Mouse (Mus musculus) intestine, embryonic 15.5 days (tissue): ENCODE data around the gene Nxpe5. TPM values are rescaled to one million over a fixed set of nuclear protein-coding genes. Genes with fewer than 3 reads are reported as not detected.

Source experiments
- ATAC-seq: fragments of 200-750 bp; cut with Nextera tagmentation; 2 replicates; pipeline ENCODE4 v1.8.0; 2017; ENCODE audit warnings: moderate TSS enrichment, moderate library complexity
- H3K27ac ChIP-seq: fragments of 300-500 bp; sonication (generic); 2 replicates; pipeline ENCODE4 v1.5.1; 2015; ENCODE audit warnings: mild to moderate bottlenecking, inconsistent platforms
- H3K27me3 ChIP-seq: fragments of 300-500 bp; sonication (generic); replicated peaks from 2 replicates; pipeline ENCODE4 v1.6.1; 2015; ENCODE audit warnings: inconsistent platforms
- H3K36me3 ChIP-seq: fragments of 300-500 bp; sonication (generic); 2 replicates; pipeline ENCODE4 v1.6.1; 2015; ENCODE audit warnings: inconsistent platforms
- H3K4me1 ChIP-seq: fragments of 300-500 bp; sonication (generic); replicated peaks from 2 replicates; pipeline ENCODE4 v1.6.1; 2015; ENCODE audit warnings: inconsistent platforms
- H3K4me2 ChIP-seq: fragments of 300-500 bp; sonication (generic); replicated peaks from 2 replicates; pipeline ENCODE4 v1.6.1; 2015; ENCODE audit warnings: mild to moderate bottlenecking, inconsistent platforms
- H3K4me3 ChIP-seq: fragments of 300-500 bp; sonication (generic); replicated peaks from 2 replicates; pipeline ENCODE4 v1.5.1; 2015; ENCODE audit warnings: inconsistent platforms
- H3K9ac ChIP-seq: fragments of 300-500 bp; sonication (generic); 2 replicates; pipeline ENCODE4 v1.6.1; 2015; ENCODE audit warnings: inconsistent platforms
- H3K9me3 ChIP-seq: fragments of 300-500 bp; sonication (generic); 2 replicates; pipeline ENCODE4 v1.6.1; 2016; ENCODE audit warnings: inconsistent platforms
- WGBS: fragments of 180-500 bp; shearing (Covaris S2); methylation state at CpG from one replicate; pipeline ENCODE4 v1.1.7; 2015; 5-methylcytosine and 5-hydroxymethylcytosine counted together
- polyA plus RNA-seq: library from polyadenylated mRNA; unstranded; fragments of >200 nt; fragmentation: Nextera tagmentation; extraction: Ambion mirVana; gene quantifications from 2 replicates; pipeline ENCODE4 v1.2.1, GENCODE M21; 2015

Gene Nxpe5
- polyA plus RNA-seq, 1 experiment from 2014 or later: not detected

- no peaks in the 10 kb centered on the region for H3K9me3 ChIP-seq
- no peak overlapping the region for H3K4me3 ChIP-seq
- H3K4me1 ChIP-seq: peaks cover 13% of the 10 kb centered on the region
- no peaks in the 10 kb centered on the region for H3K36me3 ChIP-seq
- WGBS: 70% methylated on average over 1 of the region's 1 CpGs
- no peak overlapping the region for H3K9ac ChIP-seq
- H3K27me3 ChIP-seq: no peaks in the 10 kb centered on the region
- H3K4me2 ChIP-seq: no peak overlapping the region
- no peak overlapping the region for H3K27ac ChIP-seq
- ATAC-seq: no peak
Observed at GRCm38 (mm10) chr5:138283540-138283939, 57.8 kb downstream of the Nxpe5 start.

GRCm38 (mm10) chr5:138287861-138288260 is 62.2 kb downstream of the Nxpe5 start:
- no peak overlapping the region for H3K9ac ChIP-seq
- WGBS: 77% methylated on average over 3 of the region's 3 CpGs
- ATAC-seq: no peak

DNA sequence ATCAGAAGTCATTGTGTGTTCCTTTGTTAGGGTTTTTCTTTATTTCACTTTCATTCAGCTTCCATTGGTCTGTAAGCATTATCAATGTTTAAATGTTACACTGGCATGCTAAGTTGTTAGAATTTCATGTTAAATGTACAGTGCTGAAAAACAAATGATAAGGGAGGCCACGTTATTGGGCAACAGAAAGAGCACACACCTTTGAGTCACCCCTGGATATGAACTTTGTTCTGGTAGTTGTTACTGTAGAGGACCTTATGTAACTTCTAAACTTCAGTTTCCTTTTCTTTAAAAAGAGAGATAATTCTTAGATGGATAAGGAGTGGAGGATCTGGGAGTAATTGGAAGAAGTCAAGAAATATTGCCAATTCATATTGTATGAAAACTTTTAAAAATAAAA is 65.9 kb downstream of the Nxpe5 start:
- Histone ChIP-seq H3K27ac (no peak overlapping the region), H3K9ac (no peak overlapping the region), H3K4me2 (no peak overlapping the region), H3K4me1 (no peaks in the 10 kb centered on the region), H3K36me3 (no peaks in the 10 kb centered on the region), H3K27me3 (no peaks in the 10 kb centered on the region), H3K9me3 (no peaks in the 10 kb centered on the region), H3K4me3 (no peak overlapping the region)
- 75% methylated on average over 1 of the region's 1 CpGs for WGBS
- no peak for ATAC-seq

More at GRCm38 (mm10) chr5:138287861-138288260, 62.2 kb downstream of the Nxpe5 start:
- Histone ChIP-seq H3K36me3 (no peaks in the 10 kb centered on the region), H3K4me3 (no peak overlapping the region), H3K4me1 (no peaks in the 10 kb centered on the region), H3K27ac (no peak overlapping the region), H3K9me3 (no peaks in the 10 kb centered on the region), H3K27me3 (no peaks in the 10 kb centered on the region), H3K4me2 (no peak overlapping the region)

DNA sequence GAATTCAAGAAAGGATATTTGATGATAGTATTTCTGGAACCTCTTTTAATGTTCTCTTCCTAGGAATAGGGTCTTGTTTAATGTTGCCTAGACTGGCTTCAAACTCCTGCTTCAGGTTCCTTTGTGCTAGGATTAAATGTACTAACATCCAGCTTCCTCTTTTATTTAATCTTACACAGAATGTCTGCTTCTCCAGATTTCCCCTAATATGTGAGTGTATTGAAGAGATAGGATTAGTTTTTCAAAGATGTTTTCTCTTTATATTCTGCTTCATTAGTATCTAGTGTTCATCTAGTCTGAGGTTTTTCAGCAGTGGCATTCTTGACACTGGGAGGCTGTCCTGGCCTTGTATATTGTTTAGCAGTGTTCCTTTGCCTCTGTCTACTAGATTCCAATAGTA is 68.5 kb downstream of the Nxpe5 start:
- Histone ChIP-seq H3K27me3 (no peaks in the 10 kb centered on the region), H3K27ac (no peak overlapping the region), H3K4me3 (no peak overlapping the region), H3K9ac (no peak overlapping the region), H3K36me3 (no peaks in the 10 kb centered on the region), H3K9me3 (no peaks in the 10 kb centered on the region), H3K4me2 (no peak overlapping the region), H3K4me1 (no peaks in the 10 kb centered on the region)
- ATAC-seq: no peak

GRCm38 (mm10) chr5:138299613-138300012 is 73.9 kb downstream of the Nxpe5 start:
- no peaks in the 10 kb centered on the region for H3K36me3 ChIP-seq
- no peak overlapping the region for H3K4me3 ChIP-seq
- no peak overlapping the region for H3K4me2 ChIP-seq
- H3K9me3 ChIP-seq: no peaks in the 10 kb centered on the region
- no peak overlapping the region for H3K9ac ChIP-seq
- H3K27ac ChIP-seq: no peak overlapping the region
- peak; percentile 62 for ATAC-seq
- no peaks in the 10 kb centered on the region for H3K27me3 ChIP-seq
- no peaks in the 10 kb centered on the region for H3K4me1 ChIP-seq
- WGBS: 69% methylated on average over 2 of the region's 2 CpGs

Other genes starting within 250 kb of the Nxpe5 start
- gene Azgp1, start 244.4 kb upstream of the Nxpe5 start, polyA plus RNA-seq: 0.14 and 0.25 TPM in 2 replicates
- gene Smok3a, start 204.6 kb upstream of the Nxpe5 start, polyA plus RNA-seq: not detected in 2 replicates
- not detected in 2 replicates for gene Smok3b, start 204.5 kb upstream of the Nxpe5 start, polyA plus RNA-seq
- not detected in 2 replicates for gene Smok3c, start 172.7 kb upstream of the Nxpe5 start, polyA plus RNA-seq
- 13.7 and 15.0 TPM in 2 replicates for gene Zkscan1, start 140.8 kb upstream of the Nxpe5 start, polyA plus RNA-seq
- gene Zscan21, start 109.0 kb upstream of the Nxpe5 start, polyA plus RNA-seq: 43.3 and 45.9 TPM in 2 replicates
- gene Zfp113, start 70.2 kb upstream of the Nxpe5 start, polyA plus RNA-seq: 15.8 and 16.4 TPM in 2 replicates
- 276 and 300 TPM in 2 replicates for gene Cops6, start 64.8 kb upstream of the Nxpe5 start, polyA plus RNA-seq
- gene Ap4m1, start 53.9 kb upstream of the Nxpe5 start, polyA plus RNA-seq: 19.8 and 20.6 TPM in 2 replicates
- gene Mcm7, start 53.5 kb upstream of the Nxpe5 start, polyA plus RNA-seq: 153 and 165 TPM in 2 replicates
- 67.8 and 70.0 TPM in 2 replicates for gene Taf6, start 38.4 kb upstream of the Nxpe5 start, polyA plus RNA-seq
- 37.0 and 38.8 TPM in 2 replicates for gene Cnpy4, start 38.4 kb upstream of the Nxpe5 start, polyA plus RNA-seq
- gene Mblac1, start 31.6 kb upstream of the Nxpe5 start, polyA plus RNA-seq: 7.5 TPM in 2 replicates
- gene Lamtor4, start 29.6 kb downstream of the Nxpe5 start, polyA plus RNA-seq: 80.6 and 90.1 TPM in 2 replicates
- 4.8 and 5.1 TPM in 2 replicates for gene BC037034, start 38.1 kb downstream of the Nxpe5 start, polyA plus RNA-seq
- 1.0 and 1.4 TPM in 2 replicates for gene Gal3st4, start 46.9 kb downstream of the Nxpe5 start, polyA plus RNA-seq
- gene Gm43720, start 54.1 kb downstream of the Nxpe5 start, polyA plus RNA-seq: not detected in 2 replicates
- 13.7 and 15.2 TPM in 2 replicates for gene Gpc2, start 54.1 kb downstream of the Nxpe5 start, polyA plus RNA-seq
- gene Stag3, start 54.3 kb downstream of the Nxpe5 start, polyA plus RNA-seq: 2.0 and 2.9 TPM in 2 replicates
- gene Pvrig, start 116.1 kb downstream of the Nxpe5 start, polyA plus RNA-seq: 0.18 and 0.47 TPM in 2 replicates
- 24.0 and 27.3 TPM in 2 replicates for gene Zfp157, start 215.6 kb downstream of the Nxpe5 start, polyA plus RNA-seq